Mouse (Mus musculus) liver, embryonic 12.5 days (tissue): Measurements from ENCODE around the gene Fbrs. TPM values are rescaled to one million over a fixed set of nuclear protein-coding genes. Genes with fewer than 3 reads are reported as not detected.
"Not testable (repeated sequence)": the region's sequence is repeated elsewhere in the genome, so short reads cannot be mapped to it uniquely, and the experiment has no call there.

Experiments
- ATAC-seq: fragments of 200-750 bp; cut with Nextera tagmentation; 2 replicates; pipeline ENCODE4 v1.8.0; 2017; ENCODE audit warnings: moderate number of reproducible peaks, mild to moderate bottlenecking, moderate library complexity
- H3K27ac ChIP-seq: fragments of 300-500 bp; sonication (generic); 2 replicates; pipeline ENCODE4 v1.5.1; 2016; ENCODE audit warnings: mild to moderate bottlenecking
- H3K27me3 ChIP-seq: fragments of 300-500 bp; sonication (generic); replicated peaks from 2 replicates; pipeline ENCODE4 v1.6.1; 2016; ENCODE audit warnings: mild to moderate bottlenecking, moderate library complexity
- H3K36me3 ChIP-seq: fragments of 300-500 bp; sonication (generic); 2 replicates; pipeline ENCODE4 v1.6.1; 2016; ENCODE audit warnings: mild to moderate bottlenecking, moderate library complexity
- H3K4me1 ChIP-seq: fragments of 300-500 bp; sonication (generic); 2 replicates; pipeline ENCODE4 v1.6.1; 2016
- H3K4me2 ChIP-seq: fragments of 300-500 bp; sonication (generic); 2 replicates; pipeline ENCODE4 v1.6.1; 2016; ENCODE audit warnings: mild to moderate bottlenecking, moderate library complexity
- H3K4me3 ChIP-seq: fragments of 300-500 bp; sonication (generic); 2 replicates; pipeline ENCODE4 v1.5.1; 2016; ENCODE audit warnings: mild to moderate bottlenecking, moderate library complexity
- H3K9ac ChIP-seq: fragments of 300-500 bp; sonication (generic); 2 replicates; pipeline ENCODE4 v1.6.1; 2016; ENCODE audit warnings: mild to moderate bottlenecking, moderate library complexity
- H3K9me3 ChIP-seq: fragments of 300-500 bp; sonication (generic); replicated peaks from 2 replicates; pipeline ENCODE4 v1.6.1; 2016; ENCODE audit warnings: mild to moderate bottlenecking, moderate library complexity
- WGBS: fragments of 180-500 bp; shearing (Covaris S2); methylation state at CpG from one replicate; pipeline ENCODE4 v1.1.7; 2016; ENCODE audit not compliant: insufficient replicate concordance; 5-methylcytosine and 5-hydroxymethylcytosine counted together
- polyA plus RNA-seq: library from polyadenylated mRNA; unstranded; fragments of >200 nt; fragmentation: Nextera tagmentation; extraction: Ambion mirVana; gene quantifications from 2 replicates; pipeline ENCODE4 v1.2.1, GENCODE M21; 2016

The Fbrs gene
- polyA plus RNA-seq: 6.9 and 8.1 TPM in 2 replicates

DNA sequence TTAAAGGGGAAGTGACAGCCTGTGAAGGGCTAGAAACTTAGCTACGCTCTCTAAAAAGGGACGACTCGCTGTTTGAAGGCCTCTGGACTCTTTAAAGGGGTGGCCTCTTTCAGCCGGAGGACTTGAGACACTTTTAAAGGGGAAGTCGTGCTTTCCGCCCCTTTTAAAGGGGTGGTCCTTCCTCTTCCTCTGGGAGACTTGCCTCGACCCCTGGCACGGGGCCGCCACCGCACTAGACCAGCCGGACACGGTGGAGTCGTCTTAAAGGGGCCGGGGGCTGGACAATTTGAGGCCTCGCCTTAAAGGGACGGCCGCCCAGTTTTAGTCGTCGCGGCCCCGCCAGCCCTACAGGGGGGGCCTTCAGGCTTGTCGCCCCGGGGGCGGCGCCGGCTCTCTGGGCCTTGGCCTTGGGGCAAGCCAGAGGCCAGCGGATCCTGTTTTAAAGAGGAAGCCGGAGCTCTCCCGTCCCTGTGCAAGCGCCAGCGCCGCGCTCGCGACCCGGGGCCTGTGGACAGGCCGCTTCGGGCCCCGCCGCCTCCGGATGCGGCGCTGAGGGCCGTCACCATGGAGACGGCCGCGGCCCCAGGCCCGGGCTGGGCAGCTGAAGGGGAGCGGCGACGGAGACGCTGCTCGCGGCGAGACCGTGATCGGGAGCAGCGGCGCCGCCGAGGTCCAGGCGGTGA, at the start of gene Fbrs:
Fbrs (plus strand) TSS at position 565 of the 683 bp plus-strand sequence.
- H3K27me3 ChIP-seq: no peaks in the 10 kb centered on the region
- H3K4me3 ChIP-seq: peak within 1 kb of the TSS; percentile 95
- ATAC-seq: peak; percentile 35
- peaks cover 70% of the 10 kb centered on the region for H3K36me3 ChIP-seq
- peak within 1 kb of the TSS; percentile 95 for H3K4me2 ChIP-seq
- H3K9me3 ChIP-seq: no peaks in the 10 kb centered on the region
- peak within 1 kb of the TSS; percentile 97 for H3K9ac ChIP-seq
- peaks cover 53% of the 10 kb centered on the region for H3K4me1 ChIP-seq
- WGBS: under 1% methylated on average over 60 of the region's 62 CpGs
- H3K27ac ChIP-seq: peak within 1 kb of the TSS; percentile 98

DNA sequence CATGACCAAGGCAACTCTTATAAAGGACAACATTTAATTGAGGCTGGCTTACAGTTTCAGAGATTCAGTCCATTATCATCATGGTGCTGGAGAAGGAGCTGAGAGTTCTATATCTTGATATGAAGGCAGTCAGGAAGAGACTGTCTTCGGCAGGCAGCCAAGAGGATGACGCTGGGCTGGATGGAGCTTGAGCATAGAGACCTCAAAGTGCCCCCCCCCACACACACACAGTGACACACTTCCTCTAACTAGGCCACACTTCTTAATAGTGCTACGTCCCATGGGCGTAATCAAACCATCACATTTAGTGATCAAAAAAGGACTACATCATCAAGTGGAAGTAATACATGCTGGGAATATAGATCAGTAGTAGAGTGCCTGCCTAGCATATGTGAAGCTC, 43.8 kb upstream of the Fbrs start:
- no peak overlapping the region for H3K27ac ChIP-seq
- peaks cover 15% of the 10 kb centered on the region; the same call in 1 of the 2 replicates for H3K27me3 ChIP-seq
- H3K9me3 ChIP-seq: peaks cover 12% of the 10 kb centered on the region
- H3K36me3 ChIP-seq: no peaks in the 10 kb centered on the region
- 60% methylated on average over 4 of the region's 4 CpGs for WGBS
- H3K4me1 ChIP-seq: no peaks in the 10 kb centered on the region
- H3K4me2 ChIP-seq: no peak overlapping the region
- no peak overlapping the region for H3K4me3 ChIP-seq
- H3K9ac ChIP-seq: no peak overlapping the region
- ATAC-seq: no peak

- Histone ChIP-seq H3K27me3 (peaks cover 10% of the 10 kb centered on the region; the same call in 1 of the 2 replicates), H3K9ac (no peak overlapping the region), H3K4me1 (no peaks in the 10 kb centered on the region), H3K36me3 (peaks cover 3% of the 10 kb centered on the region; the same call in 1 of the 2 replicates), H3K9me3 (peaks cover 12% of the 10 kb centered on the region), H3K27ac (no peak overlapping the region), H3K4me2 (no peak overlapping the region), H3K4me3 (no peak overlapping the region)
- 74% methylated on average over 3 of the region's 3 CpGs for WGBS
- no peak for ATAC-seq
Measured at GRCm38 (mm10) chr7:127437724-127438123, 41.3 kb upstream of the Fbrs start.

GRCm38 (mm10) chr7:127443976-127444375, 35.0 kb upstream of the Fbrs start:
- Histone ChIP-seq H3K4me1 (peaks cover 13% of the 10 kb centered on the region), H3K4me3 (no peak overlapping the region), H3K27me3 (no peaks in the 10 kb centered on the region), H3K9ac (no peak overlapping the region), H3K4me2 (no peak overlapping the region), H3K36me3 (peaks cover 43% of the 10 kb centered on the region), H3K9me3 (no peaks in the 10 kb centered on the region), H3K27ac (no peak overlapping the region)
- ATAC-seq: no peak
- 88% methylated on average over 20 of the region's 20 CpGs for WGBS

DNA sequence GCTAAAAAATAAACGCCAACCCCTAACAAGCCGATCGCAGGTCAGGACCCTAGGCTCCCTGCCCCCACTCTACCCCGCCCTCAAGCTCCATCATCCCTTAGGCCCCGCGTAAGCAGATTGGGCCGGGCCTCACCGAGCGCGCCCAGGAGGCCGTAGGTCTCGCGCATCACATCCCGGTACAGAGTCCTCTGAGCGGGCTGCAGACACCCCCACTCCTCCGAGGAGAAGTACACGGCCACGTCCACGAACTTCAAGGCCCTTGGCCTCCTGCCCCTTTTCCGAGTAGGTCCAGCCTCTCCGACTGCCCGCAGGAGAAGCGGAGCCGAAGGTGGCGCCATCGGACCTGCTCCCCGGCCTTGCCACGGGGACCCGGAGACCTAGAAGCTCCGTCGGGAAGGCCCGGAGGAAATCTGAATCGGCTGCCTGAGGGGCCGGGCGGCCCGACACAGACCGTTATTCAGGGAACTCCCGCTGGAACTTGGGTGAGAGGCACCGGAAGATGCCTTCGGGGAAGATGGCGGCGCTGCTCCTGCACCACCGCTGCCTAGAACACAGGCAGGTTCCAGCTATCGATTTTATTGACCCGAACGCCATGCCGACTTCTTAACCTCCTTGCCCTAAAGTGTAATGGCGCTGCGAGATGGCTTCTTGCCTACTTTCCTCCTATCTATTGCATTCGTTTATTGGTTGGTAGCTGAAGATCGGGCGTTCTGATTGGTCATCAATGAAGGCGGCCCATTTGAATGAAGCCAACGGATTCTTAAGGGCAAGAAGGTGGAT, 30.3 kb upstream of the Fbrs start, which contains the start of gene Zfp689:
Zfp689 (minus strand) TSS at position 638 of the 780 bp plus-strand sequence.
- peak within 1 kb of the TSS; percentile 95 for H3K27ac ChIP-seq
- ATAC-seq: peak; percentile 89
- no peaks in the 10 kb centered on the region for H3K27me3 ChIP-seq
- peaks cover 50% of the 10 kb centered on the region for H3K4me1 ChIP-seq
- WGBS: under 1% methylated on average over 54 of the region's 54 CpGs
- peak within 1 kb of the TSS; percentile 96 for H3K4me3 ChIP-seq
- H3K9me3 ChIP-seq: no peaks in the 10 kb centered on the region
- peaks cover 60% of the 10 kb centered on the region for H3K36me3 ChIP-seq
- H3K9ac ChIP-seq: peak within 1 kb of the TSS; percentile 93
- peak within 1 kb of the TSS; percentile 83 for H3K4me2 ChIP-seq

DNA sequence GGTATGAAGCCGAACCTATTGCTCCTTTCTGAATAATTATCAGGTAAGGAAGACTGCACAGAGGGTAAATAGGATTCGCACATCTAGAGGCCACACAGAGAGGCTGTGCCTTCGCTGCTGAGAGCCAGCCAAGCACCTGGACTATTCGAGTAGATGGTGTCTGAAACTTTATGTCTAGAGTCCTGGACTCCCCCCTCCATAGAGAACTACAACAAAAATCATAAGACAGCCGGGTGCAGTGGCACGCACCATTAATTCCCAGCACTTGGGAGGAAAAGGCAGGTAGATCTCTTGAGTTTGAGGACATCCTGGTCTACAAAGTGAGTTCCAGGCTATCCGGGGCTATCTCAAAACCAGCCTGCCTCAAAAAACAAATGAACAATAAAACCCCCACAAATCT, 29.0 kb upstream of the Fbrs start:
- Histone ChIP-seq H3K4me1 (peaks cover 47% of the 10 kb centered on the region), H3K9ac (peak overlapping the region; percentile 93), H3K36me3 (peaks cover 57% of the 10 kb centered on the region), H3K27me3 (no peaks in the 10 kb centered on the region), H3K4me3 (peak overlapping the region; percentile 96), H3K27ac (peak overlapping the region; percentile 75), H3K9me3 (no peaks in the 10 kb centered on the region), H3K4me2 (peak overlapping the region; percentile 83)
- WGBS: 74% methylated on average over 7 of the region's 7 CpGs
- ATAC-seq: no peak

GRCm38 (mm10) chr7:127453056-127453455, 25.9 kb upstream of the Fbrs start:
- WGBS: 83% methylated on average over 2 of the region's 2 CpGs
- H3K4me3 ChIP-seq: no peak overlapping the region

DNA sequence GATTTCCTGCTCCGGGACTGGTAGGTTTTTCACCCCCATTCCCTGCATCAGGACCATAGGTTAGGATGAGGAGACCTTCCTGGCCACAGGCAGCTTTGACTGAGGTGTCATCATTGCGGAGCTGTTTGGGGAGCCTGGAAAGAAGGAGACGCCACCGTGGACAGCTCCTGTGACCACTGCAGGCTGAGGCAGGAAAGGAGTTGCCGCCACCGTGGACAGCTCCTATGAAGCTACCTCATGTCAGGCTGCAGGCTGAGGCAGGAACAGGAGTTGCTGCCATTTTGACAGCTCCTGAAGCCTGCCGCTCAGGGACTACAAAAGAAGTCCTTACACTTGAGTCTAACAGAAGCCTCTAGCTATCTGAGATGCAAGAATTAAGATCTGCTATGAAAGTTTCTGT, 24.1 kb upstream of the Fbrs start:
- Histone ChIP-seq H3K4me2 (no peak overlapping the region), H3K9ac (no peak overlapping the region), H3K27ac (no peak overlapping the region), H3K9me3 (peaks cover 12% of the 10 kb centered on the region), H3K36me3 (peaks cover 74% of the 10 kb centered on the region), H3K4me3 (no peak overlapping the region), H3K27me3 (no peaks in the 10 kb centered on the region), H3K4me1 (peaks cover 43% of the 10 kb centered on the region)
- WGBS: 83% methylated on average over 7 of the region's 7 CpGs
- no peak for ATAC-seq

More at GRCm38 (mm10) chr7:127453056-127453455, 25.9 kb upstream of the Fbrs start:
- H3K4me2 ChIP-seq: no peak overlapping the region
- no peaks in the 10 kb centered on the region for H3K27me3 ChIP-seq
- peaks cover 12% of the 10 kb centered on the region for H3K9me3 ChIP-seq
- no peak overlapping the region for H3K27ac ChIP-seq
- H3K36me3 ChIP-seq: peaks cover 63% of the 10 kb centered on the region
- H3K9ac ChIP-seq: no peak overlapping the region
- ATAC-seq: no peak
- peaks cover 40% of the 10 kb centered on the region for H3K4me1 ChIP-seq

- peaks cover 78% of the 10 kb centered on the region for H3K36me3 ChIP-seq
- ATAC-seq: peak; percentile 18; the same call in 1 of the 2 replicates
- not testable (repeated sequence) for H3K27me3 ChIP-seq, H3K27ac ChIP-seq, H3K9ac ChIP-seq, H3K4me3 ChIP-seq
- WGBS: 80% methylated on average over 3 of the region's 3 CpGs
- H3K4me1 ChIP-seq: peaks cover 13% of the 10 kb centered on the region; the same call in 1 of the 2 replicates
- H3K4me2 ChIP-seq: 0 out of 2 replicates have a peak overlapping the region, but pooled peaks have one; percentile 27
- H3K9me3 ChIP-seq: peaks cover 12% of the 10 kb centered on the region
Measured at GRCm38 (mm10) chr7:127458371-127459122, 20.5 kb upstream of the Fbrs start.

DNA sequence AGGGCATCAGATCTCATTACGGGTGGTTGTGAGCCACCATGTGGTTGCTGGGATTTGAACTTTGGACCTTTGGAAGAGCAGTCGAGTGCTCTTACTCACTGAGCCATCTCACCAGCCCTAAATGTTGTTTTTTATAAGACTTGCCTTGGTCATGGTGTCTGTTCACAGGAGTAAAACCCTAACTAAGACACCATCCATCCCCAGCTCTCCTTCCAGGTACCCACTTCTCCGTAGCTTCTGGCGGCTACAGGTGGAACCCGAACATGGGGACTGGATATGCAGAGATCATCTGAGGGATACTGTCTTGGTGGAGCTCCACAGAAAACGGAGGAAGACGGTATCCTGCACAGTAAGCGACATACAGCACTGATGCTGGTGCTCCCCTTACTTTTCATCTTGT, 19.7 kb upstream of the Fbrs start, which contains the start of gene Prr14:
Prr14 (plus strand) TSS at position 301 of the 400 bp plus-strand sequence.
- not testable (repeated sequence) for H3K27ac ChIP-seq, H3K27me3 ChIP-seq, H3K9ac ChIP-seq, ATAC-seq
- 90% methylated on average over 8 of the region's 8 CpGs for WGBS
- Histone ChIP-seq H3K4me2 (peak within 1 kb of the TSS; percentile 27; the same call in 1 of the 2 replicates), H3K9me3 (peaks cover 12% of the 10 kb centered on the region), H3K4me3 (peak within 1 kb of the TSS; percentile 7; the same call in 1 of the 2 replicates), H3K36me3 (peaks cover 74% of the 10 kb centered on the region), H3K4me1 (peaks cover 13% of the 10 kb centered on the region; the same call in 1 of the 2 replicates)

GRCm38 (mm10) chr7:127465191-127465590, 13.8 kb upstream of the Fbrs start:
- H3K36me3 ChIP-seq: peaks cover 65% of the 10 kb centered on the region
- 0 out of 2 replicates have a peak, but pooled peaks cover 5% of the 10 kb centered on the region for H3K9me3 ChIP-seq
- H3K4me2 ChIP-seq: no peak overlapping the region
- no peak for ATAC-seq
- H3K27me3 ChIP-seq: no peaks in the 10 kb centered on the region
- peaks cover 25% of the 10 kb centered on the region for H3K4me1 ChIP-seq
- 74% methylated on average over 3 of the region's 3 CpGs for WGBS
- 0 out of 2 replicates have a peak overlapping the region, but pooled peaks have one; percentile 15 for H3K27ac ChIP-seq
- H3K4me3 ChIP-seq: no peak overlapping the region
- H3K9ac ChIP-seq: no peak overlapping the region
